Mouse (Mus musculus) embryonic facial prominence, embryonic 11.5 days (tissue): ENCODE measurements around the gene Kcnj6. TPM values are rescaled to one million over a fixed set of nuclear protein-coding genes. Genes with fewer than 3 reads are reported as not detected.
"Not testable (repeated sequence)": the region's sequence is repeated elsewhere in the genome, so short reads cannot be mapped to it uniquely, and the experiment has no call there.

Source experiments
- ATAC-seq: fragments of 200-750 bp; cut with Nextera tagmentation; replicated peaks from 2 replicates; pipeline ENCODE4 v1.8.0; 2017; ENCODE audit warnings: low read depth; ENCODE audit not compliant: insufficient number of reproducible peaks, low FRiP score, low TSS enrichment
- DNase-seq: peaks from one replicate; pipeline ENCODE4 v3.0.0-alpha.2; 2015; ENCODE audit warnings: low spot score
- H3K27ac ChIP-seq: fragments of 300-500 bp; sonication (generic); replicated peaks from 2 replicates; pipeline ENCODE4 v1.5.1; 2014; ENCODE audit warnings: mild to moderate bottlenecking, low read depth, low read length, control low read depth
- H3K27me3 ChIP-seq: fragments of 300-500 bp; sonication (generic); 2 replicates; pipeline ENCODE4 v1.6.1; 2014; ENCODE audit warnings: mild to moderate bottlenecking, low read length, moderate library complexity, mixed read lengths; ENCODE audit not compliant: control insufficient read depth, insufficient read depth
- H3K36me3 ChIP-seq: fragments of 300-500 bp; sonication (generic); replicated peaks from 2 replicates; pipeline ENCODE4 v1.6.1; 2014; ENCODE audit warnings: low read depth, mild to moderate bottlenecking, low read length, moderate library complexity, mixed read lengths; ENCODE audit not compliant: control insufficient read depth, insufficient read depth
- H3K4me1 ChIP-seq: fragments of 300-500 bp; sonication (generic); 2 replicates; pipeline ENCODE4 v1.6.1; 2014; ENCODE audit warnings: low read length, mixed read lengths; ENCODE audit not compliant: control insufficient read depth, insufficient read depth
- H3K4me2 ChIP-seq: fragments of 300-500 bp; sonication (generic); 2 replicates; pipeline ENCODE4 v1.6.1; 2014; ENCODE audit warnings: low read depth, mild to moderate bottlenecking, control low read depth, low read length, moderate library complexity
- H3K4me3 ChIP-seq: fragments of 300-500 bp; sonication (generic); 2 replicates; pipeline ENCODE4 v1.5.1; 2014; ENCODE audit warnings: low read depth, low read length, control low read depth
- H3K9ac ChIP-seq: fragments of 300-500 bp; sonication (generic); replicated peaks from 2 replicates; pipeline ENCODE4 v1.6.1; 2014; ENCODE audit warnings: mild to moderate bottlenecking, control low read depth, low read length
- H3K9me3 ChIP-seq: fragments of 300-500 bp; sonication (generic); replicated peaks from 2 replicates; pipeline ENCODE4 v1.6.1; 2016; ENCODE audit warnings: mild to moderate bottlenecking, low read length, inconsistent platforms, mixed read lengths; ENCODE audit not compliant: control insufficient read depth
- WGBS: fragments of 180-500 bp; shearing (Covaris S2); extraction: QIAGEN DNeasy Blood & Tissue Kit; methylation state at CpG from one replicate; pipeline ENCODE4 v1.1.7; 2014; 5-methylcytosine and 5-hydroxymethylcytosine counted together
- polyA plus RNA-seq: library from polyadenylated mRNA; unstranded; fragments of >200 nt; fragmentation: Nextera tagmentation; extraction: Ambion mirVana; gene quantifications from 2 replicates; pipeline ENCODE4 v1.2.1, GENCODE M21; 2014

Kcnj6 gene
- polyA plus RNA-seq, 1 experiment from 2014 or later: not detected

DNA sequence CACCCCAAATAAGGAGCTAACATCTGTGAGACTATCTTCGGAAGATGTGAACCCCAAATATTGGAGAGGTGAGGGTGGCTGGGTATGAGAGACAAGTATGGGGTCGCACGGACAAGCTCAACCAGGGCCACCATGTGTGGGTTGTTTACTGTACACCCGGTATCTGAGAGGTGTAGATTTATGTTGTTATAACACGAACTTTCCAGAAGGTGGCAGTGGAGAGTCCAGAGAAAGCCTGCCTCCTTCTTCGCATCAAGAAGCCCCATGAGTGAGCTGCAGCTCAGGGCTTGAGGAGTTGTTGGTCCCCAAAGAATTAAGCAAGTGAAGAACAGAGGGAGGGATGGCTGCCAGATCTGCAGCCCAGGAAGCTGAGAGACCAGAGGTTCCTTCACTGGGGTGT lies 181.1 kb downstream of the Kcnj6 start:
- no peaks in the 10 kb centered on the region for H3K4me1 ChIP-seq
- H3K9ac ChIP-seq: no peak overlapping the region
- no peaks in the 10 kb centered on the region for H3K36me3 ChIP-seq
- ATAC-seq (no peak), DNase-seq (peak; percentile 79)
- no peak overlapping the region for H3K27ac ChIP-seq
- H3K9me3 ChIP-seq: peaks cover 5% of the 10 kb centered on the region
- no peak overlapping the region for H3K4me2 ChIP-seq
- H3K4me3 ChIP-seq: no peak overlapping the region
- H3K27me3 ChIP-seq: no peaks in the 10 kb centered on the region
- 24% methylated on average over 6 of the region's 6 CpGs for WGBS

DNA sequence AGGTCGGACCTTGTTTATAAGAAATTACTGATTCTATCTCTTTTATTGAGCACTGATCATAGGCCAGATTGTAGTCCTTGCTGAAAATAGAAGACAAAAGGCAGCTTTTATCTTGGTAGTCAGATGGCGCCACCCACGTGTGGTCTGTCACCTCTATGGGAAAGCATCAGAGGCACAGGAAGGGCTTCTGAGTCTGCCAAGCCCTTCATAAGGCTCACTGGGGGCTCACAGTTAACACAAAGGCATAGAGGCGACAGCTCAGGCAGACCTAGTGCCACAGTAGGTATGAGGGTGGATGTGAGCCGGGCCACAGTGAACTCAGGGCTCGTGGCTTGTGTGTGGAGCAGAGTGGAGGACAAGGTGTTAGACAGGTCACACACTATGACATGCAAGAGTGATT lies 181.6 kb downstream of the Kcnj6 start:
- H3K4me2 ChIP-seq: no peak overlapping the region
- no peaks in the 10 kb centered on the region for H3K36me3 ChIP-seq
- WGBS: 80% methylated on average over 6 of the region's 6 CpGs
- DNase-seq: no peak
- no peak overlapping the region for H3K9ac ChIP-seq
- H3K4me1 ChIP-seq: no peaks in the 10 kb centered on the region
- no peaks in the 10 kb centered on the region for H3K27me3 ChIP-seq
- no peak for ATAC-seq
- H3K27ac ChIP-seq: no peak overlapping the region
- H3K9me3 ChIP-seq: peaks cover 5% of the 10 kb centered on the region
- no peak overlapping the region for H3K4me3 ChIP-seq

DNA sequence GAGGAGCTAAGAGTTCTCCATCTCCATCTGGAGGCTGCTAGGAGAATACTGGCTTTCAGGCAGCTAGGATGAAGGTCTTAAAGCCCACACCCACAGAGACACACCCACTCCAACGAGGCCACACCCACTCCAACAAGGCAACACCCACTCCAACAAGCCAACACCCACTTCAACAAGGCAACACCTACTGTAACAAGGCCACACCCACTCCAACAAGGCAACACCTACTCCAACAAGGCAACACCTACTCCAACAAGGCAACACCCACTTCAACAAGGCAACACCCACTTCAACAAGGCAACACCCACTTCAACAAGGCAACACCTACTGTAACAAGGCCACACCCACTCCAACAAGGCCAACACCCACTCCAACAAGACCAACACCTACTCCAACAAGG lies 188.2 kb downstream of the Kcnj6 start:
- H3K36me3 ChIP-seq, ATAC-seq, DNase-seq, H3K9me3 ChIP-seq, H3K4me3 ChIP-seq, H3K9ac ChIP-seq, H3K4me1 ChIP-seq, H3K27me3 ChIP-seq, H3K4me2 ChIP-seq, H3K27ac ChIP-seq: not testable (repeated sequence)
- 27% methylated on average over 1 of the region's 1 CpGs for WGBS

DNA sequence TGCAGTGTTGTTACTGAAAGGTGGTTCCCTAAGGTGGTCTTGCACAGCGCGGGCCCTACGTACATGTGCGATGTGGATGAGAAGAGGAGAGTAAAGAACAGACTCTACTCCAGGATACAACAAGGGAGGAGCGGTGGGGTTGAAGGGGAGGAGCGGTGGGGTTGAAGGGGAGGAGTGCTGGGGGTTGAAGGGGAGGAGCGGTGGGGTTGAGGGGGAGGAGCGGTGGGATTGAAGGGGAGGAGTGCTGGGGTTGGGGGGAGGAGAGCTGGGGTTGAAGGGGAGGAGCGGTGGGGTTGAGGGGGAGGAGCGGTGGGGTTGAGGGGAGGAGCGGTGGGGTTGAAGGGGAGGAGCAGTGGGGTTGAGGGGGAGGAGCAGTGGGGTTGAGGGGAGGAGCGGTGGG lies 199.3 kb downstream of the Kcnj6 start:
- no peak for ATAC-seq
- H3K4me3 ChIP-seq: no peak overlapping the region
- no peak overlapping the region for H3K9ac ChIP-seq
- H3K27ac ChIP-seq: no peak overlapping the region
- H3K36me3 ChIP-seq: no peaks in the 10 kb centered on the region
- no peak overlapping the region for H3K4me2 ChIP-seq
- H3K27me3 ChIP-seq: no peaks in the 10 kb centered on the region
- no peaks in the 10 kb centered on the region for H3K9me3 ChIP-seq
- no peak for DNase-seq
- no peaks in the 10 kb centered on the region for H3K4me1 ChIP-seq
- 82% methylated on average over 9 of the region's 12 CpGs for WGBS

DNA sequence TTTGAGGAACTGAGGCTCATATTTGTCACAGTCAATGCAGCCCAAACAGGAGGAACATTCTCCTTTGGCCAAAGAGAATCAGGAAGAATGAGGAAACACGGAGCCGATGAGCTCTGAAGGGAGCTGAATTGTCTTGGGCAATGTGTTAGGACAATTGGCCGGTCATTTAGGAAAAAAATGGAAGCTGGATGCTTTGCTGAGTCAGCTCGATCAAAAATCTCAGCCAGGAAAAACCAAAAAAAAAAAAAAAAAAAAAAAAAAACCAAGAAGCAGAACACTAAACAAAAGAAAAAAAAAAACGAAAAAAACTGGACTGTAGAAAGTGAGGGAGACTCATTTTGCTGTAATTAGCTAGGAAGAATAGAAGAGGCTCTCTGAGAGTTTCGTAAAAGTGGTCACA lies 200.1 kb downstream of the Kcnj6 start:
- WGBS: 82% methylated on average over 6 of the region's 6 CpGs

DNA sequence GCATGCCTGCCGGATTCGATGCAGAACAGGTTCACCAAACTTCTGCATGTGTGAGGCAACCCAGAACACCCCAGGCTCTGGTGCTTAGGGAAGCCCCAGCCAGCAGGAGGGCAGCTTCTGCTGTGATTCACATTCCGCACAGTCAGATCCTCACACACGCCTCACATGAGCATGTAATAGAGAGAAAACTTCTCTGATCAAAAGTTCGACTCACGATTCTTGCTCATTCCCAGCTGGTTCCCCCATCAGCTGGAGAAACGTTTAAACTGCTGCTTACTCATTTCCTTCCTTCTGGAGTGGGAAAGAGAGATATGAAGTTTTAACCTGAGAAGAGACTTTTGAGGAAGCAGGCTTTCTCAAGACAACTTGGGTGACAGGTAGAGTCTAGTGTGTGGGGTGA lies 204.5 kb downstream of the Kcnj6 start:
- Histone ChIP-seq H3K4me3 (no peak overlapping the region), H3K9ac (no peak overlapping the region), H3K27me3 (no peaks in the 10 kb centered on the region), H3K4me2 (no peak overlapping the region), H3K27ac (no peak overlapping the region), H3K36me3 (no peaks in the 10 kb centered on the region), H3K4me1 (no peaks in the 10 kb centered on the region), H3K9me3 (no peaks in the 10 kb centered on the region)
- 77% methylated on average over 7 of the region's 7 CpGs for WGBS
- DNase-seq (no peak), ATAC-seq (no peak)

More for the DNA sequence above, 200.1 kb downstream of the Kcnj6 start:
- Histone ChIP-seq H3K27ac (no peak overlapping the region), H3K4me3 (no peak overlapping the region), H3K36me3 (no peaks in the 10 kb centered on the region), H3K9ac (no peak overlapping the region), H3K4me1 (no peaks in the 10 kb centered on the region), H3K27me3 (no peaks in the 10 kb centered on the region), H3K9me3 (no peaks in the 10 kb centered on the region), H3K4me2 (no peak overlapping the region)
- DNase-seq (no peak), ATAC-seq (no peak)

DNA sequence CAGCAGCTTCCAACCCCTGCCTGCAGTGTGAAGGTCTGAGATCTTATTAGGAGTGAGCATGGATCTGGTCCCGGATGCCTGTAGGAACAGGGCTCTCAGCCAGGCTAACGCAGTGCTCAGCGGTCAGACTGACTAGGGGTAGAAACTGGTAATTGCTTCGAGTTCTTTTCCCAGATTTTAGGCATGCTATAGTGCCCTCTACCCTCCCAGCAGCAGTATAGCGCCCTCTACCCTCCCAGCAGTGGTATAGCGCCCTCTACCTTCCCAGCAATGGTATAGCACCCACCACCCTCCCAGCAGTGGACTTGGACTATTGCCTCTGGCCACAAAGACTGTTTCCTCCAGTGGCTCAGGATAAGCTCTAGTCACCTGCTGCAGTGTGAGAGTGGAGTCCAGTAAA lies 207.5 kb downstream of the Kcnj6 start:
- H3K27ac ChIP-seq: no peak overlapping the region
- no peak overlapping the region for H3K4me2 ChIP-seq
- no peaks in the 10 kb centered on the region for H3K27me3 ChIP-seq
- H3K9ac ChIP-seq: no peak overlapping the region
- H3K36me3 ChIP-seq: no peaks in the 10 kb centered on the region
- no peak overlapping the region for H3K4me3 ChIP-seq
- H3K9me3 ChIP-seq: no peaks in the 10 kb centered on the region
- ATAC-seq: no peak
- 35% methylated on average over 6 of the region's 6 CpGs for WGBS
- peak; percentile 15 for DNase-seq
- no peaks in the 10 kb centered on the region for H3K4me1 ChIP-seq

DNA sequence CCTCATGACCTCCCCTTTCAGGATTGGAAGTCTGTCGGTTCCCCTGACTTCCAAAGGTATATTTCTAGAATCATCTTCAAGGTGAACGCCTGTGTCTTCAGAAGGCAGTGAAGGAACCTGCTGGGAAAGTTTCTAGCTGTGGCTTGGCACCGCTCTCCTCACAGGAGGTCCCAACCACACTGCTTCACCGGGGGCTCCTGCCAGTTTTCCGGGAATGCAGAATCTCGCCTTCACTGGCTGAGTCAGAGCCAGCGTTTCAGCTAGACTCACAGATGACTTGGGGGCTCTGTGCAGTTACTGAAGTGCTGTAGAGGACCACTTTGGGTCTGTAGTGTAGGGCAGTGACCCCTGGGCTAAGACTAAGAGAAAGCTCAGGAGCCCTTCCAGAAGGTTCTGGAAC lies 208.8 kb downstream of the Kcnj6 start:
- H3K4me1 ChIP-seq: no peaks in the 10 kb centered on the region
- DNase-seq: no peak
- no peaks in the 10 kb centered on the region for H3K27me3 ChIP-seq
- no peaks in the 10 kb centered on the region for H3K9me3 ChIP-seq
- no peak overlapping the region for H3K4me2 ChIP-seq
- ATAC-seq: no peak
- H3K4me3 ChIP-seq: no peak overlapping the region
- WGBS: 77% methylated on average over 7 of the region's 7 CpGs
- no peak overlapping the region for H3K27ac ChIP-seq
- no peak overlapping the region for H3K9ac ChIP-seq
- no peaks in the 10 kb centered on the region for H3K36me3 ChIP-seq
